Mouse (Mus musculus): Measurements from ENCODE around the gene Eea1.
A peak's percentile ranks its signal among the peaks of the same experiment; 100 is the strongest.

Gene Eea1

DNA sequence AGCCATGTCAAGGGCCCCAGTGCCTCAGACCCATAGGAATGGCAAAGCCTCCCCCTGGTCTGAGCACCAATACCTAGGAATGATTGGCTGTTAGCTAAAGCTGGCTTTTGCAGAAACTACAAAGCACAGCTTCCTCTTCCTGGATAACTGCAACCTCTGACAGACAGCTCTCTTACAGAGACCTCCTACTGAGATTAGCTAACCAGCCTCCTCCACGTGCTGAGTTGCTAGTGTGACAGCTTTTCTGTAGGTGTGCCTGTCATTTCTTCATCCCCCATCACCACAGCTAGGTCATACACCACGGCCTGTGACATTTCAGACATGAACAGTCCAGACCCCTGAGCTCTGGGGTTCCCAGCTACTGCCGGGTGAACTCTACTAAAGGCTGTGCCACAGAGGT lies 126.9 kb downstream of the Eea1 start:
- no peak for DNase-seq (ENCODE audit: inconsistent ontology term)

DNA sequence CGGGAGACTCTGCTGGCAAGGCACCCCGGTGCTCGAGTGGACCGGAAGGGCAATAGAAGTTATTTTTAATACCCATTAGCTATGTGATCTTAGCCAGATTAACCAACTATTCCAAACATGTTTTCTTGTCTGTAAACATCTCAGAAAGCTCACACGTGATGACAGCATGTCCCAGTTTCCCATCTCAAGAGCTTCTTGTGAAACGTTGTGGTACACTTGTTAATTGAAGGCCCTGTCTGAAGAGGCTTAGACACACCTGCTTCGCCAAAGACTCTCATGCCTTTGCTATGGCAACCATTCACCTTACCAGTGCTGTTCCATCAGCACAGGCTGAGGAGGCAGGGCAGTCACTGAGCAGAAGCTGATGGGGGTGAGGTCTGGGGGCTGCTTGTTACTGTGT lies 133.9 kb downstream of the Eea1 start:
- no peak for DNase-seq (ENCODE audit: inconsistent ontology term)

DNA sequence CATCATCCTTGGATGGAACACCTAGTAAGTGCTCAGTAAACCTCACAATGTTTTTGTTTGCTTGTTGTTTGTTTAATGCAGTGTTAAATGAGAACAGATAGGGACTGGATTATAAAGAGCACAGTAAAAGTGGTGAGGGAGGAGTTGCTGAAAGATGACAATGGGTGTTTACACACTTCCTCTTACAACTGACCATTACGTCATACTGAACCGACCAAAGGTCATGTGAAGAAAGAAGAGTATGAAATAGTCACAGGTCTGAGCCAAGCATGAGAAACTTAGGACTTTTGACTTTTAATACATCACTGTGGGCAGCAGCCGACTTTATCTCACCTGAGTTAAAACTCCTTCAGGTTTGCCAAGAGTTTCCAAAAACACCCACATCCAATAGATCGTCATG lies 135.0 kb downstream of the Eea1 start:
- no peak for DNase-seq (ENCODE audit: inconsistent ontology term)

DNA sequence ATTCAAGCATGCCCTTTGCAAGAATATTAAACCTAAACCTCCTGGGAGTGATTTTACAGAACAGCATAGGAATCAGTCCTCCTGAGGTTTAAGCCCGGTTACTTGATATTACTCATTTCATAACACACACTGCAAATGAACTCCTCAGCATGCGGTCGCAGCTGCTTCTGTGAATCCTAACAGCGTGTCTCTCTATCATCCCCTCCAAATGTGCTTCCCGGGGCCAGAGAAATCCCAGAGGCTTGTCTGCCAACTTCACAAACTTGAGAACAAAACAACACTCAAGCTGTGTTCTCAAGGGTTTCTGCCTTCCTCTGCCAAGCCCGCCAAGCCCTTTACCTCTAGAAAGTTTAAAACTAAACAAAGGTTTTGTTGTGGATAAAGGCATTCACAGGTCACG lies 135.4 kb downstream of the Eea1 start:
- DNase-seq (ENCODE audit: inconsistent ontology term), result peak; percentile 34

DNA sequence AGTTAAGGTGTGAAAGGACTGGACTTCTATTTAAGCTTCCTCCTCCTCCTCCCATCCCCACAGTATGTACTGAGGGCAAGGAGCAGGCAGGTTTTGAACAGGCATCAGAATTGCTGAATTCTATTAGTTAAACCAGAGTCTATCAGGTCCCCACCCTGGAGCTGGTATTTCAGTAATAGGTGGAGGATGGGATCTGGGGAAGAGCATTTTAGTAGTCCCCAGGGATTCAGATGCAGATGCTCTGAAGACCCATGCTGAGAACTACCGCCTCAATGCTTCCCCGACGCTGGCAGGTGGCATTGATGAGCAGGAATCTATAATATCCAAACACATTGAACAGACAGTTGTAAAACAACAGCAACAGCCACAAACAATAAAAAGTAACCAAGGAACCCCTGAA lies 136.0 kb downstream of the Eea1 start:
- DNase-seq (ENCODE audit: inconsistent ontology term), result no peak

DNA sequence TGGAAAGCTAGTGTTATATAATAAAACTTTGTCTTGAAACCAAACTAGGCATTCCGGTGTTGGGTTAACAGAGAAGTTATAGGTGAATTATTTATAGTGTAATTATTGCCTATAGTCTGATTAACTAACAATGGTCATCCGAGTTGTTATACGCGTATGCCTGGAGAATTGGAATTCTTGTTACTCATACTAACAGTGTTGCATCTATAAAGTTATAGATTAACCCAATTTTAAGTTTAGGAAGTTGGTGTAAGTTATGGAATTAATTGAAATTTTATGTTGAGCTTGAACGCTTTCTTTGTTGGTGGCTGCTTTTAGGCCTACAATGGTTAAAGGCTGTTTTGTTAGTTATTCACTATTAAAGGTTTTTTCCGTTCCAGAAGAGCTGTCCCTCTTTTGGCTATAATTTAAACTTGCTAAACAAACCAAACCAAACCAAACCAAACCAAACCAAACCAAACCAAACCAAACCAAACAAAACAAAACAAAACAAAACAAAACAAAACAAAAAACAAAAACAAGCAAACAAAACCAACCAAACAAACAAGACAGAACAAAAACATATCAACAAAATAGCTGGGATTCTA lies 137.1 kb downstream of the Eea1 start:
- DNase-seq (ENCODE audit: inconsistent ontology term), result peak; percentile 34

DNA sequence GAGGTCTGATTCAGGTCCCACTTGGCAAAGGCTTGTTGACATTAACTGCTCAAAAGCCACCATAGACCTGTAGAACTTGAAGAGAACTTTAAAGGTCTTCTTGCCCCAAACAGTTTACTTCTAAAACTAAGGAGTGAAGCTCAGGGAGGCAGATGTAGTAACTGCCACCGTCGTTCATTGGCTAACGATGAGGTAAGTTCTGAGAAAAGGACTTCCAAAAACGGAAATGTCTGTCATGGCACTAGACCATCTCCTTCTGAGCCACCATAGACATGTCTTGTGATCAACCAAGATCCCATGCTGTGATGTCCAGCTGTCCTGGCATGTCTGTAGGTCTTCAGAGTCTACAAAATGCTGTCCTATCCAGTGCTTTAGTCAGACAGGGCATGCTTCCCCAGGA lies 139.4 kb downstream of the Eea1 start:
- no peak for DNase-seq (ENCODE audit: inconsistent ontology term)

DNA sequence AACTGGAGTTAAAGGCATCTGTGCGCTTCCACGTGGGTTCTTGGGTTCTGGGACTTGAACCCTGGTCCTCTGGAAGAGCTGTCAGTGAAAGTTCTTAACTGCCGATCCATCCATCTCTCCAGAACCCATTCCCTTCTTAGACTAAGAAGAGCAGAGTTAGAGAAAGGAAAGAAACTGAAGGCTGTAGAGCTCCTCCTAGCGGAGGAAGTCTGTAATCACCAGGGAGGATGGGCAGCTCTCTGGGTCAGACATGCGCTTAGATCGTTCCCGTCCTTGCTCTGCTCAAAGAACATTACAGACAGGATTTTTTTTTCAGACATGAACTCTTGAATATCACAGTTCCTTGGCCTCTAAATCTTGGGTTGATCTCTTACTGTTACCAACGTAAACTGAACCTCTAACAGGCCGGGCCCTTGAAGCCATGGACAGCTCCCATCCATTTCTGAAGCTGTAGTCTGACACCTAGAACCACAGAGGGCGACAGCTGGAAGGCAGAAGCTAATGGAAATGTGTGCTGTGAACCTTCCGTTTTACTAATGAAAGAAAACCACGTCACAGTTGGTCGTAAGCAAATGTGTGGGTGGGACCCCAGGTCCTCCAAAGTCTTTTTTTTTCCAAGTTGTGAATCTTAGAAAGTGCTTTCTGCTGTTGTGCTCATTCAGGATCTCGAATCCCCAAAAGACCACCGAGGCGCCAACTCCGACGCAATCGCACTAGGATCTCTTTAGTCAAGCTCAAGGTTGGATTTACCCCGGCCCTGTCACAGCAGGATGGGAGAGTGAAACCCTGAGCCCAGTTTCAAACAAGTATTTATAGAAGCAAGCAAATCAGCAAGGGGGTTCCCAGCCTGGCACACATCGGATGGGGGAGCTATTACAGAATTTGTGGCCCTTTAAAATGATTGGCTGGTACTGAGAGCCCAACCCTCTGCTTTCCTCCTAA lies 140.3 kb downstream of the Eea1 start:
- no peak for DNase-seq (ENCODE audit: inconsistent ontology term)

DNA sequence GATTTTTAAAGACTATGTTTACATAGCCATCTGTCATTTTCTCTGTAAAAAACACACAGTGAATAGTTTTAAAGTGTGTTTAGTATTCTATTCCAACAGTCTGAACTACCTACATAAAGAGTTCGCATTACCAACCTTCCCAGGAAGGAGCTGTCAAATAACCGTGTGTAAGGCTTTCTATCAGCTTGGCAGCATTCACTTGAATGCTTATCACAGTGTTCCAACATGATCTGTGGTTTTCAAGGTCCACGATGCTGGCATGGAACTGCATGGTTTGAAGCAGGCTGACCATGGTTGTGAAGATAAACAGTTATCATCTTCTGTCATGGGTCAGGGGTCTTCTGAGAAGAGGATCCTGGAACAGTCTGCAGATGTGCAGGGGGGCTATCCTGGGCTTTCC lies 141.8 kb downstream of the Eea1 start:
- DNase-seq (ENCODE audit: inconsistent ontology term), result no peak

DNA sequence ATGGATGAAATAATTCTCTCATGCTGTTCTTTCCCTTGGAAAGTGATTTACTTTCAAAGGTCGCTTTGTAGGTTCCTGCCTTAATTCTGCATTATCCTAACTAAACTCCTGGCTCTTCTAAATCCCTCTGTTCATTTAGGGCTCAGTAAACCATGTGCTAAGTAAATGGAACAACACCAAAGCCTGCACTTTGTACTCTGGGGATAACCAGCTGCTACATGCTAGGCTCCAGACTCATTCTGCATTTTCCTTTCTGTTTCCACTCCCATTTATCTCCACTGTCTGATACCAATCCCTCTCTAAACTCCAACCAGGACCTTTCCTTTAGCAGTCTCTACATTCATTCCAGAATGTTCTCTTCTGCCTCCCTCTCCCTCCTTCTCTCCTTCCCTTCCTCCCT lies 149.3 kb downstream of the Eea1 start:
- DNase-seq (ENCODE audit: inconsistent ontology term), result no peak

DNA sequence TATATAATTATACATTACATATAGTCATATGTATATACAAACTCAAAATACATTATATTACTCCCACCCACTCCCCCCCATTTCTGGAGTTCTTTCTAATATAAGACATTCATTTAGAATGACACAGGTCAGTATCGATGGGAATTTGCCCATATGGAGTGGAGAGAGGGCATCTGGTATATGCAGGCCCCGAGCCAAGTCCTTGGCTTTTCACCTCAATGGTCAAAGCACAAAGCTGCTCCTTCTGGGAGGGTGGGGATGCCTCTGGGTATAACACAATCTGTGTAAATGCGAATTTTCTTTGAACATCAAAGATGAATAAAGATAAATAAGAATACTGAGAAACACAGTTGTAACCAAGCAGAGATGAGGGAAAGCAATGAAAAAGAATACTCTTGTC lies 149.9 kb downstream of the Eea1 start:
- no peak for DNase-seq (ENCODE audit: inconsistent ontology term)

DNA sequence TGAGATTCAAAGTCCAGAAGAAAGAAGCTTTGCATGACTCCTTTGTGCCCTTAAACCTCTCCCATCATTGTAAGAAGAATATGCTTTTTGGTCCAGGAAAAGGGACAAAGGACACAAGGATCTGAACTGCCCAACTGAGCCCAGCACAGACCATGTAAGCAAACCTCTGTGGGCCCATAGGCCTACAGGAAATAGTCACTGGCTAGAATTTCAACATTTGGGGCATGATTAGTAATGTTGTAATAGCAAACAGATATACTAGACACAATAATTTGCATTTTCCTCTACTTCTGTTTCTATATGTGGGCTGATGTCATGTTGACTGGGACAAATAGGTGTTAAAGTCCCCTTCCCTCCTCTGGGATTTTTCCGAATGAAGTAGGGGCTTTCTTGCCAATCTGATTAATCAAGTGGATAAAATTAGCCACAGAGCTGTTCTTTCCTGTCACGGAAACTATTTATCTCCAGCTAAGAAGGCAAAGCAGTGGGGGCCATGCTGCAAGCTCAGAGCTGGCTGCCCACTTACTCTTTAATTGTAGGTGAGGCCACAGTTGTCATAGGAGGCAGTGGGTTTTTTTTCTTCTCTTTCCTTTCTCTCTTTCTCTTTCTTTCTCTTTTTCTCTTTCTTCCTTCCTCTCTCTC lies 153.6 kb downstream of the Eea1 start:
- no peak for DNase-seq (ENCODE audit: inconsistent ontology term)

DNA sequence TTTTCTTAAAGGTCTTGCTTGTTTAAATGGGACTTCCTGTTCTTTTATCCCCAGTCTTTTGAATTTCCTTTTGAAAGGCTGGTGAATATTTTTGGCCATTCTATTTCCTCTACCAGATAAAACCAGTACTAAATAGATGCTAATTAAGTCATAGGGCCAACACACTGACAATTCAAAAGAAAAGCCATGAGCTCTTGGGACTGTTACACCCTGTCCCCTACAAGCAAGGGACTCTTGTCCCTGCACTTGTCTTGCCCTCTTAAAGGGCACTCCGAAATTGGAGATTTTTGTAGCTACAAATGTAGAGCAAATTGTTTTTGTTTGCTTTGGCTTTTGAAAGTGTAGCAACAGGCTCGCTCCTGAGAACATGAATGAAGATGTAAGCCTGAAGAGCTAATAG lies 154.1 kb downstream of the Eea1 start:
- DNase-seq (ENCODE audit: inconsistent ontology term), result no peak

All from Muller cell, postnatal 12 days (primary cell).